Mouse (Mus musculus) G1E-ER4 (cell line): ENCODE data around the gene Gm20388. TPM values are rescaled to one million over a fixed set of nuclear protein-coding genes. Genes with fewer than 3 reads are reported as not detected.

ENCODE experiments used
- GATA1 ChIP-seq: IDR thresholded peaks from one replicate; pipeline ENCODE4 v1.8.0; 2012; ENCODE audit warnings: low read length, inconsistent platforms
- polyA plus RNA-seq: library from polyadenylated mRNA; stranded (reverse); fragments of >175 nt; gene quantifications from 2 replicates; pipeline ENCODE4 v1.2.3, GENCODE M21; 2012

Gm20388 gene
- polyA plus RNA-seq, 1 experiment, result not detected

DNA sequence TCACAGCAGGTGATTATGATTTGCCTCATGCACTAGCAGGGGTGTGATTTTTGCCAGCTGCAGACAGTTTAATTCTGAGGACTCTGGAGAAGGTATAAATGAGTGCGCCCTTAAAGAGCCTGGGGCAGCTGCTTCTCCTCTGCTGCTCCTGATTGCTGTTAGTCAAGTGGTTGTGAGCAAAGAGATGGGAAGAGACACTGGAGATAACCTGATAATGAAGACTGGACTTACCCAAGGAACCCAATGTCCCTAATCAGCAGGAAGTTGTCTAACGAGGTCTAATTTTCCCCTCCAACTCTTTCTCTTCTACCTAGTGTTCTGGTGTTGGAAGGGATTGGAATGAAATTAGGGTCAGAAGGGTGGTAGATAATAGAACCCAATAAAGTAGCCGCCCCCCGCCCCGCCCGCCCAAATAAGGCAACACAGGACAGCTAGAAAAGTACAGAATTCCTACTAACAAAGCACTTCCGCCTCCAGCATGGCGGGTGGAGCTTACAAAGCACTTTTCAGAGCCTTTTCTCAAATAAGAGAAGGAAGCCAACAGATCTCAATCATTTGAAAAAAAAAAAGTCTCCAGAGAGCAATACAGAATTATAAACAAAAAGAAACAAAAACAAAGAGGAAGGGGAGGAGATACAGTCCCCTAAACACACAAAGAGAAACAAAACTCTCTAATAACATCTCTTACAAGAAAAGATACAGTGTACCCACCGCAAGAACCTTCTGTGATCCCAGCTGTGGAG lies 3944.3 kb downstream of the Gm20388 start:
- no peak for TF ChIP-seq GATA1

DNA sequence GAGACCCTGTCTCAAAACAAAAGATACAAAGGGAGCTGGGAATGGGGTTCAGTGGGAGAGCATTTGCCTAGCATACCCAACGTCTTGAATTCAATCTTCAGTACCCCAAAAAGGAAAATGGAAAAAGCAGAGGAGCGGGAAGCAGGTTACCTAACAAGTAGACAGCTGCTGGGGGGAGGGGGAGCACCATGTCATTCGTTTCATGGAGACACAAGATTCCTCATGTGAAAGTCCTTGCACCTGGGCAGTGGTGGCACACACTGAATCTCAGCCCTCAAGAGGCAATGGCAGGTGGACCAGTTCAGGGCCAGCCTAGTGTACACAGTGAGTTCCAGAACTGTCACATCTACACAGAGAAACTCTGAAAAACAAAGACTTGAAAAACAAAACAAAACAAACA lies 3946.7 kb downstream of the Gm20388 start:
- no peak for TF ChIP-seq GATA1

DNA sequence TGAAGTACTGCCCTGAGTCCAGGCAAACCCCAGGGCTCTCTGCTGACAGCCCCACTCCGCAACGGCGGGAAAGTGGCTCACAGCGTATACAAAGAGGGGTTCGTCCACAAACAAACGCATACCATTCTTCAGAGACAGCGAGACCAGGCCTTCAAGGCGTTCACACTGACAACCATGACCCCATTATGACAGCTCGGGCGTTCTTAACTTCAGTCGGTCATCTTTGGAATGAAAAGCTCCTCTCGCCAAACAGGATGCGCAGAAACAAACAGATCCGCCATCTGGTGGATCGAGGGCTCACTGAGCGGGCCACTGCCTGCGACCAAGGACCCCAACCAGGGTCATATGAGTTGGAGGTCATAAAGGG lies 3947.9 kb downstream of the Gm20388 start:
- no peak for TF ChIP-seq GATA1

DNA sequence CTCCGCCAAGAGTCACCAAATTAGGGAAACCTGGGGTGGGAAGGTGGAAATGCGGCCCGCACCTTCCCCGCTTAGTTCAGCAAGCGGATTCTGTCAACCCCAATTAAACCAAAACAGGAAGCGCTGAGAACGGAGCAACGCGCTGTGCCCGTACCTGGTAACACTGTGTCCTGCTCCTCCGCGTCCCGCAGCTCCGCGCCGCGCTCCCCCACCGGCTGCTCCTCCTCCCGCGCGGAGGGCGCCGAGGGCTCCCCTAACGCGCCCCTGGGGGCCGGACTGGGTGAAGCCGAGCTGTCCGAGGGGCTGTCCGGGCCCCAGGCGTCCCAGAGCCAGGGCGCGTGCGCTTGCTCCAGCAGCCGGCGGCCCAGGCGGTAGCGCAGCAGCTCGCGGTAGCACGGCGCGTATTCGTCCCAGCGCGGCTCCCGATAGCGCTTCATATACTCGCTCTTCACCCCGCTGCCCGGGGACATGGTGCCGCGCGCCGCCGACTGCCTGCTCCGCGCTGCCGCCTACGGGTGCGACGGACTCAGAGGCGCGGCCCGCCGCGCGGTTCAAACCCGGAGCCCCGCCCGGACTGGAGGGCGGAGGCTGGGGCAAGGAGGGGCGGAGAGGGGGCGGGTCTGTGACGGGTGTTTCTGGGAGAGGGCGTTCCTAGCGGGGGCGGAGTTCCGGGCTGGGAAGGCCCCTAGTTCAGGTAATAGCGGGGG lies 3948.5 kb downstream of the Gm20388 start:
- no peak for TF ChIP-seq GATA1

DNA sequence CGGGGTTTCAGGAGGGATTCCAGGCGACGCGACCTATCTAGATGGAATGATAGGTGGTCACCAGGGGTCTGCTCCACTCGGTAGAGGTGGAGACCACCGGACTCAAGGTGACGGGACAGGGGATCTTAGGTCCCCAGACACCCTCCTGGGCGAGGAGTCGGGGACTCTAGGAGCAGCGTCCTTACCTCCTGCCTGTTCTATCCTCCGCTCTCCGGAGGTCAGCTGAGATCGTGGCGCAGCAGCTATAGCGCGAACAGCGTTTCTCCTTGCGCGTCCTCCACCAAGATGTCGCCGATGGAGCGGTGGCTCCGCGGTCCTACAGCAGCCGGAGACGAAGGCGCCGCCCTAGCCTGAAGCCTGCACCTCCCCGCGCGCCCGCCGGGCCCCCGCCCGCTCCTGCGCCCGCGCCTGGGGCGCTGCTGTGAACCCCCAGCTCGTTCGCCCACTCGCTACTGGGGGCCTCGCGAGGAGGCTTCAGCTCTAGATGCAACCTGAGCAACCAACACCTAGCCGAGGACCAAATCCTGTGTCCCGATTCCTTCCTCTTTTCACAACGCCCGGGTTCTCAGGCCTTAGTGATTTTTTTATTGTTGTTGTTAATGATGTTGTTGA lies 3949.1 kb downstream of the Gm20388 start, which contains the start of gene Ccsap:
Ccsap (minus strand) TSS at position 562 of the 612 bp plus-strand sequence.
- no peak for TF ChIP-seq GATA1

DNA sequence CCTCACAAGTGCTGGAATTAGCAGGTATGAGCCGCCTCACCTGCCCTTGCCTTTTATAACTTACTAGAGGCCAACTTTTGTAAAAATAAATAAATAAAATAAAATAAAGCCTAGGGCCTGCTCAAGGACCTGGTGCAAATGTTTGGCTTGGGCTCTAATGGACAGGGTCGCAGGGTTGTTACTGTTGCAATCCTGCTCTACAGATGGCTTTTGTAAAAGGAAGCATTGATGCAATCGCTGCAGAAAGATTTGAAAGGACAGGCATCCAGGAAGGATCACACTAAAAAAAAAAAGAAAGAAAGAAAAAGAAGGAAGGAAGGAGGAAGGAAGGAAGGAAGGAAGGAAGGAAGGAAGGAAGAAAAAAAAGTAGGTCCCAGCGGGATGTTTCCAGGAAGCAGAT lies 3949.7 kb downstream of the Gm20388 start:
- no peak for TF ChIP-seq GATA1

DNA sequence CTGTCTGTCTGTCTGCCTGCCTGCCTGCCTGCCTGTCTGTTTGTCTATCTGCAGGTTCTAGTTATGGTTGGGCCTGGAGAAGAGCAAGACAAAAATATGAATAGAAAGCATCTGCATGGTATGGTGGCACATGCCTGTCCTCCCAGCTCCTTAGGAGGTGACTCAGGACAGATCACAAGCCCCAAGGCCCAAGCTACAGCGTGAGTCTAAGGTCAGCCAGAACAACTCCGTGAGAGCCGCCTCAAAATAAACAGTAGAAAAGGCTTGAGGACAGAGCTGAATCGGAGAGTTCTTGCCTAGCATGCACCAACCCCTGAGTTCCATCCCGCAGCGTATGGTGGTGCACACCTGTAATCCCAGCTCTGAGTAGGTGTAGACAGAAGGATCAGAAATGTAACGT lies 3955.1 kb downstream of the Gm20388 start:
- no peak for TF ChIP-seq GATA1

DNA sequence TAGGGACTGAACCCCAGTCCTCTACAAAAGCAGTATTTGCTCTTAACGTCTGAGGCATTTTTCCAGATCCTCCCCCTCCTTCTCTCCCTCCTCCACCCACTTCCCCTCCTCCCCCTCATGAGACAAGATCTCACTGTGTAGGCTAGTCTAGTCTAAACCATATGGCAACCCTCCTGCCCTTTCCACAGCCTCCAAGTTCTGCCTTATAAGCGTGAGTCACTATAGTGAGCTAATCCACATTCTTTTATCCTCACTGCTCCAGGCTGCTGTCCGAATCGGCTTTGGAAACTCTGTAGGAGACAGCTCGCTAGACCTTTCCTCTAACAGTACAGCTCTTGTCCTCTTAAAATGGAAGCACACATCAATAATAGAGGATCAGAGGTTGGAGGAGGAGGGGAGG lies 3956.3 kb downstream of the Gm20388 start:
- no peak for TF ChIP-seq GATA1

DNA sequence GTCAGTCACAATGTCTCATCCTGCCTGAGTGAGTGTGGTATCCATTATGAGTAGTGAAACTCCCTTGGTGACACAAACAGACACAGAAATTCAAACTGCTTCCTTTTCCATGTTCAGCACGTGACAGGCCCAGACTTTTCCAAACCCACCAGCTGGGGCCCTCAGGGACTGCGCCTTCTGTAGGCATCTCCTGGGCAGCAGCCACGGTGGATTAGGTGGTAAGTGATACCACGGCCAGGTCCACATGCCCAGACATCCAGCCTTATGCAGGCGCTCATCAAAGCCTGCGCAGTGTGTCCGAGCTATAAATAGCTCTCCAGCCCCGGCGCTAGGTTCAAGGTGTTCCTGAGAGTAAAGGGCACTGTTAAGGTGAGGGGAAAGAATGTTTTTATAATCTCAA lies 3961.4 kb downstream of the Gm20388 start:
- TF ChIP-seq GATA1, result no peak

DNA sequence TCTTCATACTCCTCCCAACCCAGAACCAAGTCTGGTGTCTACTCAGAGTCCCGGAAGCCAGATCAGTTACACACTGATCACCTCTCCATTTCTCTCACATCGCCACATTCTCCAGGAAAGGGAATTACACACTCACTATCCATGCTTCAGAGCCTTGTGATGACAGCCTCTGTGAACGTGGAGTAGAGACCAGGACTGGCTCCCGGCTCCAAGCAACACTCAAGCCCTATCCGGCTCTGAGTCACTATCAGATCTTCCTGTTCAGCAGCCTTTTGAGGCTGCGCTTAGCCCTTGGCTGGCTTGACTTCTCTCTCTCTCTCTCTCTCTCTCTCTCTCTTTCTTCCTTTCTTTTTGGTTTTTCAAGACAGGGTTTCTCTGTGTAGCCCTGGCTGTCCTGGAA lies 3962.7 kb downstream of the Gm20388 start:
- no peak for TF ChIP-seq GATA1

DNA sequence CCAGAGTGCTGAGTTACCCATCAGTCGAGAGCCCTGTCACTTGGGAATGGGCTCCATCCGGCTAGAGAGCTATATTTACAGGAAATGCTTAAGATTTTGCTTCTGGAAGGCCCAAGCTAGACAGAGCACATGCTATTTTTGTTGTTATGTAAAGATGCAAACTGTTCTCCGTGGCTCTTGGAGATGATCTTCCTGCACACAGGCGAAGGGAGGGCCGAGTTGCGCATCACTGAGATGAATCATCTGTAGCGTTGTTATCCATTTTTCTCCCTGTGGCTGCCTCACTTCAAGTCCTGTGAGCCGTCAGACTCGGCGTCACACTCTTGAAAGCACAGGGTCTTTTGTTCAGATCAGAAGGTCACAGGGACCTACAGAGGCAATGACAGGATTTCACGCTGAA lies 3963.7 kb downstream of the Gm20388 start:
- TF ChIP-seq GATA1, result no peak

DNA sequence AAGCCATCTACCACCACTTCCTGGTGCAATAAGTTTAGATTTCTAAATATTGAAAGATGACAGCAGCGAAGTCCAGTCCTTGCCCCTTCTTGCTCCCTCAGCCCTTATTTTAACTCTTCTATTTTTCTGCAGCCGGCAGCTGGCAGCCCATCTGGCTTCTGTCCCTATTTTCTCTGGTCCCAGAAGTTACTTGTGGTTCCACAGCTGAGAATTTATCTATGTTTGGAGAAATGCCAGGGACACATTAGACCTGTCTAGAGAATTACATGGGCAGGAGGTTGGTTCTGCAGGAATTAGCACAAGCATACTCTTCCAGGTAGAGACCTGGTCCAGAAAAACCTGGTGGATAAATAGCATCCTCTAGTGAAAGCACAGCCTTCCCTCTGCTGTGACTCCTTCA lies 3967.2 kb downstream of the Gm20388 start:
- no peak for TF ChIP-seq GATA1

DNA sequence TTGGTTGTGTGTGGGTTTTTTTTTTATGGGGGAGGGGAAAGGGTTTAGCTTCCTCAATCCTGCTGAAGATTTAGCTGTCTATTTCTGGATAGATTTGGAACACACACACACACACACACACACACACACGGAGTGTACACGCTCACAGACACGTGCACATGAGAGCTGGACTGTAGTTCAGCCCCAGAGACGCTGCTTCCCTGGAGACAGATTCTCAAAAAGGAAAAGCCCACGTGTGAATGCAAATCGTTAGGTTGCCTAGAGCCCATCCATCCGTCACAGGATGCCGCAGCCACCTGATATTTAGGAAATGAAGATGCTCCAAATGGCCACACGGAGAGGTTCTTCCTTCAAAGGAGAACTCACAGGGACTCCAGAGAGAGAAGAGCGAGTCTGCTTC lies 3969.6 kb downstream of the Gm20388 start:
- no peak for TF ChIP-seq GATA1

DNA sequence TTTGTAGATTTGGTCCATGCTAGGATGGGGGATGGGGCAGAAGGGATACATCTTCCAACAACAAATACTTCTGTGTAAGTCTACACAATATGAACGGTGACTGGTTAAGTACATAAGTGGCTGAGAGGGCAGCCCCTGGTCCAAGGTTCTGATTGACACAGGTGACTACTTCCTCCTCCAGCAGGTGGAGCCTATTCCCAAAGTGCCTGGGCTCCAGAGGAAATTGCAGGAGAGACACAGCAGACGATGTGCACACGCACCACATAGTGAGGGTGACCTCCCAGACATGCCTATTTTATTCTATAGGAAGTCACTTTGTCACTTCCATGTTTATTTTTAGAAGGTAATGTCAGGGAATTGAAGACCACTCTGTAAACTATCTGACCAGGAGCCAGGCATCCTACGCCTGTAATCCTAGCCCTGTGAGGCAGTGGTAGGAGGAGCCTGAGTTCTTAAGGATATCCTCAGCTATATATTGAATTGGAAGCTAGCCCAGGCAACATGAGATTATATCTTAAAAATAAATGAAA lies 3970.2 kb downstream of the Gm20388 start:
- no peak for TF ChIP-seq GATA1

DNA sequence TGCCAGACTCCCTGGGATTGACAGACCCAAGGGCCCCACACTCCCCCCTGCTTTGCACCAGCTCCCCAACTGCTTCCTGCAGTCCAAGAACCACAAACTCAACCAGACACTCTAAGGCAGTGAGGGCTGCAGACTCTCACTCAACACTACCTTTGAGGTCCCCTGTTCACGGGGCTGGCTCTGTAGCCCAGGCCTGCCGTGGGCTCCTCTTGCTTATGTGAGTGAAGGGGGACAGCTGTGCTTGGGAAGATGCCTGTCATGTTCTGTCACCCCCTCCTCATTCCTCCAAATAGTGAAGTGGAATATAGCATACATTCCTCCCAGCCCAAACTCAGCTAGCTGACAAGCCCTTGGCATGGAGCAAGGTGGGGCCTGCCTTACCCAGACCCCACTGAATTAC lies 3971.8 kb downstream of the Gm20388 start:
- no peak for TF ChIP-seq GATA1

DNA sequence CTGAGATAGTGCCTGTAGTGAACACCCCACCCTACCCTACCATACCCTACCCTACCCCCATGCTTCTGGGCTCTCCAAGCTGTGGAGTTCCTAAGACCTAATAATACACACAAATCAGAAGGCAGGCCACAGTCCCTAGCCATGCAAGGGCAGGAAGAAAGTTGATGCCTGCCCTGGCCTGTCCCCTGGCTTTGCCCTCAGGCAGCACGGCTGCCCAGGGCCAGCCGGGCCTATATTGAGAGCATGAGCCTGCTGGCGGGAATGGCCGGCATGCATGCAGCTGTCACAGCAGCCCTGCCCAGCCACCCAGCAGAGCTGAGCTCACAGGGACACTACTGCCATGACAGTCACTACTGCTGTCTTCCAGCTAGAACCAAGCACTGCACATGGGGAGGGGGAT lies 3972.5 kb downstream of the Gm20388 start:
- no peak for TF ChIP-seq GATA1
